Mouse (Mus musculus) E14TG2a.4 (cell line): ENCODE data around the gene Grm8.

ENCODE experiments used
- H3K27me3 ChIP-seq: 2 replicates; pipeline ENCODE4 v1.6.1; 2014; ENCODE audit warnings: low read length, control low read depth; ENCODE audit not compliant: insufficient read depth
- H3K36me3 ChIP-seq: 2 replicates; pipeline ENCODE4 v1.6.1; 2014; ENCODE audit warnings: low read length, control low read depth; ENCODE audit not compliant: insufficient read depth
- H3K4me1 ChIP-seq: replicated peaks from 2 replicates; pipeline ENCODE4 v1.6.1; 2014; ENCODE audit warnings: low read depth, low read length, control low read depth
- H3K4me3 ChIP-seq: replicated peaks from 2 replicates; pipeline ENCODE4 v1.5.1; 2014; ENCODE audit warnings: mild to moderate bottlenecking, low read length
- H3K9me3 ChIP-seq: 2 replicates; pipeline ENCODE4 v1.6.1; 2014; ENCODE audit warnings: low read length, control low read depth
- CTCF ChIP-seq: conservative IDR thresholded peaks from 2 replicates; pipeline ENCODE4 v1.5.1; 2014; ENCODE audit warnings: low read length
- NANOG ChIP-seq: IDR thresholded peaks from 2 replicates; pipeline ENCODE4 v1.6.1; 2014; ENCODE audit warnings: borderline replicate concordance, low read length, mixed read lengths
- POU5F1 ChIP-seq: IDR thresholded peaks from 2 replicates; pipeline ENCODE4 v1.6.1; 2014; ENCODE audit warnings: low read length, borderline replicate concordance

The Grm8 gene

DNA sequence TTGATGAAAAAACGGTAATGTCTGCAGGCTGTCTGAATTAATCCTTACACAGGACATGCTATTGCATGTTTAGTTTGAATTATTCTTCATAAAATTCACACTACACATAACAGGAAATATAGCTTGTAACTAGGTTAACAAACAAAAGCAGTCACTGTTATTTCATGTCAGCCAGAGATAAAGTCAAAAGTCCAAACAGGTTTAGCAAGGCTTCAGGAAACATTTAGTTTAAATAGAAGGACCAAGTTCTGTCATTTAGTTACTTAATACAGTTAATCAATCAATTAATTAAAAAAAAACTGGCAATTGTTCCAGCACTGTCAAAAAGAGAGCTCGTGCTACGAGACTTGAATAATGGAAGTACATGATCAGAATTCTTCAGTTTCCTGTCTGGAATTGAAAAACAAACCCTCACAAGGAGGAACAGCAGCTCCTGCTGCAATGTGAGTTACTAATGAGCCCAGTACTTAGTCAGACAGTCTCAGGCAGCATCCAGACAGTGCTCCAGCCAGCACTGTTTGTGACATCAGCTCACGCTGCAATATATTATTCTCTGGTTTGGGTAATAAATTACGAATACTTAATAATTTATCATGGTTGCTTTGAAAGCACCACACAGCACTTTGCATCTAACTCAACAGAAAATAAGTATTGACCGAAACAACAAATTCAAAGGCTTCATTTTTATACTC is 334.0 kb downstream of the Grm8 start:
- Histone ChIP-seq H3K36me3 (no peaks in the 10 kb centered on the region), H3K4me3 (no peak overlapping the region), H3K27me3 (no peaks in the 10 kb centered on the region), H3K4me1 (no peaks in the 10 kb centered on the region), H3K9me3 (no peaks in the 10 kb centered on the region)
- no peak for TF ChIP-seq POU5F1

DNA sequence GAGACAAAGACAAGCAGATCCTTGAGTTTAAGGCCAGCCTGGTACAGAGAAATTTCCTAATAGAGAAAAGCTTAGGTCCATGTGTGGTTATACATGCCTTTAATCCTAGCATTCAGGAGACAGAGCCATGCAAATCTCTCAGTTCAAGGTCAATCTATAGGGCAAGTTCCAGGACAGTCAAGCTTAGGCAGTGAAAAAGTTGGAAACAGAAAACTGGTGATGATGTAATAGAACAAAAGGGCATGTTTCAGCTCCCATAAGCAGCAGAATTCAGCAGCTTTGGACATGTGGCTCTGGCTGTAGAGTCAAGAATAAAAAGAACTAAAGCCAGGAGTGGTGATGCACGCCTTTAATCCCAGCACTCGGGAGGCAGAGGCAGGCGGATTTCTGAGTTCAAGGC is 336.2 kb downstream of the Grm8 start:
- no peaks in the 10 kb centered on the region for H3K27me3 ChIP-seq
- no peaks in the 10 kb centered on the region for H3K36me3 ChIP-seq
- no peak overlapping the region for H3K4me3 ChIP-seq
- H3K9me3 ChIP-seq: no peaks in the 10 kb centered on the region
- TF ChIP-seq CTCF: no peak
- no peak for TF ChIP-seq POU5F1
- no peak for TF ChIP-seq NANOG
- H3K4me1 ChIP-seq: no peaks in the 10 kb centered on the region

DNA sequence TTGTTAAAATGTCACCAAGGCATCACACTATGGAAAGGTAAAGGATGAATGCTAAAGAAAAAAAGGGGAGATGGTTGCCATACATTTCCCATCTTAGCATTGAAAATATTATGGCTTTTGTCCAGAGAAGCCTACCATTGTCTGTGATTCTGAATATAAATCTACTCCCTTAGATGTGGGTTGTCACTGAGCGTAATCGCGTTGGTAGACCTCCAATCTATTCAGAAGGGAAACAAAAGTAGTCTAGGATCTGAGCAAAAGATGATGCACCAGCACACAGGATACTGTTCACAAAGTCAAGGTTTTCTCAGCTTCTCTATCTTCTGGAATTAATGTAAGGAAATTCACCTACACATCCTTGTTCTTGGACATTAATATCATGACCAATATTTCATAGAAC is 345.4 kb downstream of the Grm8 start:
- TF ChIP-seq NANOG: no peak
- TF ChIP-seq POU5F1: no peak
- TF ChIP-seq CTCF: no peak
- Histone ChIP-seq H3K4me1 (no peaks in the 10 kb centered on the region), H3K27me3 (no peaks in the 10 kb centered on the region), H3K4me3 (no peak overlapping the region), H3K36me3 (no peaks in the 10 kb centered on the region), H3K9me3 (no peaks in the 10 kb centered on the region)

DNA sequence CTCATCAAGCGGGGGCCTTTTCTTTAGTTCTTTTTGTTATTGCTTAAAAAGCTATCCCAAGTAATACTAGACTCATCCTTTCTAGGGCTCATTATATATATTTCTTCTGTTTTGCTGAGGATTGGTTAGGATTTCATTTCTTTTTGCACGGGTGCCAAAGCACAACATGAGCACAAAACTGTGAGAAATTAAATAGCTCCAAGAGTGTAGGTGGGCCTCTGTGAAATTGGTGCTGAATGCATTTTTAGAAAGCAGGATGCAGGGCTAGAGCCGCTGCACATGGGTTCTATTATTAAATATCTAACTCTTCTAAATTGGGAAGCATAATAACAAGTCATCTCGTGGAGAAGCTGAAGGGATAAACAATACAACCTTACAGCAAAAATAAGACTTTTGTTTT is 345.8 kb downstream of the Grm8 start:
- H3K9me3 ChIP-seq: no peaks in the 10 kb centered on the region
- no peaks in the 10 kb centered on the region for H3K27me3 ChIP-seq
- no peaks in the 10 kb centered on the region for H3K36me3 ChIP-seq
- TF ChIP-seq CTCF (no peak), NANOG (no peak), POU5F1 (no peak)
- no peak overlapping the region for H3K4me3 ChIP-seq
- no peaks in the 10 kb centered on the region for H3K4me1 ChIP-seq

DNA sequence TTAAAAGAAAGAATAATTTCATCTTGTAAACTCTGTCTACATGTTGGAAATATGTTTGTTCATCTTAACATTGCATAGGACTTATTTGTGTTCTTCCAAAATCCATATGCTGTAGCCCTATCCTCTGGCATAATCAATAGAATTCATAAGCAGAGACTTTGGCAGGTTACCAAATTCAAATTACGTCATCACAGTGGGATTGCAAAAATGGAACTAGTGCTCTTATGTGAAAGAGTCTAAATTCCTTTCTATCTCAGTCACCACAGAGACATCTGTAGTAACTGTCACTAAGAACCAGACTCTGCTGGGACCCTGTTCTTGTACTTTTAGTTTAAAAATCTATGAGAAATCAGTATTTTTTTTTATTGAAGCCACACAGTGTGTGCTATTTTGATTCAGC is 352.7 kb downstream of the Grm8 start:
- TF ChIP-seq CTCF (no peak), NANOG (no peak), POU5F1 (no peak)
- Histone ChIP-seq H3K36me3 (no peaks in the 10 kb centered on the region), H3K4me1 (no peaks in the 10 kb centered on the region), H3K27me3 (no peaks in the 10 kb centered on the region), H3K9me3 (no peaks in the 10 kb centered on the region), H3K4me3 (no peak overlapping the region)

DNA sequence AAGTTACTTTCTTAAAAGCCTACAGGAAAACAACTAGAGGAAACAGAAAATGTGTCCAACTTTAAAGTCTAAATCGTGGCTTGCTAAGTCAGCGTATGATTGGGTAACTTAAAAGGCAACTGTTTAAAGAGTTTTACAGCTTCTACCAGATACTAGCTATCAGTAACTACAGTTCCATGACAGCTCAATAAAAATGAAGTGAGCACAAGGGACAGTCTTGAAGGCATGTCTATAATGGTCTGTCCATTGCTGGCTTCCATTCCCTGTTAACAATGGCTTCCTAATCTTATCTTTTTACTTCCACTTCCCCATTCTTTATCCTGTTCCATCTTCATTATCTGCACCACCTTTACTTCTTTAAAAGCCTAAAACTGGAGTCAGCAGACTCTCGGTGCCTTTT is 353.6 kb downstream of the Grm8 start:
- H3K27me3 ChIP-seq: no peaks in the 10 kb centered on the region
- H3K36me3 ChIP-seq: no peaks in the 10 kb centered on the region
- H3K9me3 ChIP-seq: no peaks in the 10 kb centered on the region
- no peaks in the 10 kb centered on the region for H3K4me1 ChIP-seq
- H3K4me3 ChIP-seq: no peak overlapping the region
- no peak for TF ChIP-seq NANOG
- no peak for TF ChIP-seq POU5F1
- no peak for TF ChIP-seq CTCF

DNA sequence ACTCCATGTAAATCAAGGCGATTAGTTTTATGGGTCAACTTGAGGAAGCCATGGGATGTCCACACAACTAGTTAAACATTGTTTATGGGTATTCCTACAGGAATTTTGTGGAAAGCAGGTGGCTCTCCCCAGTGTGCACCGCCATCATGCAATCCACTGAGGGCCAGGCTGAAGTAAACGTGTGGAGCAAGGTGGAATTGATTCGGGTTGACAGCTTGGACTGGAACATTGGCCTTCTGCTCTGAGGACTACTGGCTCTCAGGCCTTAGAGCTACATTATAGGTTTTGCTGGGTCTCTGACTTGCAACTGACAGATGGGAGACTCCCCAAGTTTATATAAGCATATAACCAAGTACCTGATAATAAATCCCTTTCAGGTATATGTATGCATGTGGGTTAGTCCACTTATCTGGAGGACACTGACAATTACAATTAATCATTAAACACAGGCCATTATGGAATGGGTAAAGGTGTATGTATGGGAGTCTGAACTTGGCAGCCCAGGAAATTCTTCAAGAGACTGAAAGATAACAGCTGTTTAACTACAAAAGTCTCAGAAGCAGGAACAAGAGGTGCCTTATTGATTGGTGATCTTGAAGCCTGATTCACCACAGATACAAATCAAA is 359.2 kb downstream of the Grm8 start:
- Histone ChIP-seq H3K9me3 (no peaks in the 10 kb centered on the region), H3K36me3 (no peaks in the 10 kb centered on the region), H3K27me3 (no peaks in the 10 kb centered on the region), H3K4me1 (no peaks in the 10 kb centered on the region), H3K4me3 (no peak overlapping the region)
- no peak for TF ChIP-seq CTCF
- no peak for TF ChIP-seq NANOG
- no peak for TF ChIP-seq POU5F1

DNA sequence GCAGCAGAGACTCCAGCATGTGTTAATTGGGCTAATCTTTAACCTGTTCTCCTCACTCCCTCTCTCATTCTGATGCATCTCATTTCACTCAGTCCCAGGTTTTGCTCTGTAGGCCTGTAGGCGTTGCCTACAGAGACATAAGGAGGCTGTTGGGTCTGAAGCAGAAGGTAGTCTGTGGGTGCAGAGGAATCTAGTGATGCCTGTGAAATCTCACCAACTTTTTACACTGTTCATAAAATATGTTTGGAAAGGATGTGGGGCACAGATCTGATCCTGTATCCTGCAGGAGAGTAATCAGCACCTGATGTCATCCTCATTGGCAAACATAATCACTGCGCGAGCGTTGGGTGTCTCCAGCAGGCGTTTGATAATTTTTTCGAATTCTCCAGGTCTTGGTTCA is 372.9 kb downstream of the Grm8 start:
- TF ChIP-seq CTCF (no peak), POU5F1 (no peak), NANOG (no peak)
- Histone ChIP-seq H3K4me1 (no peaks in the 10 kb centered on the region), H3K4me3 (no peak overlapping the region), H3K36me3 (no peaks in the 10 kb centered on the region), H3K27me3 (no peaks in the 10 kb centered on the region), H3K9me3 (no peaks in the 10 kb centered on the region)
